In the genomic region with DNA sequence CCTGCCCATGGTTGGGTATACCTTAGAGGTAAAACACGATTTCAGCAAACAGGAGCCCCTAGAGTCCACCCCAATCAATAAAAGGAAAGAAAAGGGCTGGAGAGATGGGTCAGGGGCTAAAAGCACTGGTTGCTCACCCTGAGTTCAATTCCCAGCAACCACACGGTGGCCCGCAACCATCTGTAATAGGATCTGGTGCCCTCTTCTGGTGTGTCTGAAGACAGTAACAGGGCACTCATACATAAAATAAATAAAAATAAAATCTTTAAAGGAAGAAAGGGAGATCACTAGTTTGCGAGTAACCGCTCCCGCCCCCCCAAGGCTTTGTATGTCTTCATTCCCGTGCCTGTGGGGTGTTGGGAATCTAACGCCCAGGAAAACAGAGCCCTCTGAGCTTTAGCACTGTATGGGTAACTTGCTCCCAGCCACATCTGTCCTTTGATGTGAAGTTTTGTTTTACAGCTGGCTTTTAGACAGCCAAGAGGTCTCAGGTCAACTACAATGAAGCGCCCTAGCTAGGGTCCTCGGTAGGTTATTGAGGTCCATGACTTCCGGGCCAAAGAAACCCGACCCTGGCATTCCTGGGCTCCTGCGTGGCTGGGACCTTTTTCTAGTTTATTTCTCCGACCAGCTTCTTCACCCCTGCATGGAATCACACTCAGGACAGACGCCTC, we compare ENCODE assay signal across 8 mouse cellular contexts.
DNase-seq lines count a peak whose midpoint lies in the region; ATAC-seq lines count a peak whose summit lies in the region.

No protein-coding gene starts in this region.

- peak overlapping the region; percentile 41 for H3K4me2 ChIP-seq in liver, embryonic 12.5 days

- H3K27me3 ChIP-seq in liver, embryonic 12.5 days (replicated peaks): no peaks in the 10 kb centered on the region

- peak; percentile 62 for DNase-seq in embryo, embryonic 10 days (ENCODE audit: low spot score)
- DNase-seq in embryo, embryonic 11 days: no peak
- DNase-seq in ovary, postnatal 10 days (ENCODE audit: low spot score): peak; percentile 20
- DNase-seq in ovary, postnatal 36 days (ENCODE audit: low spot score): no peak
- DNase-seq in urinary bladder, postnatal 36 days (ENCODE audit: low spot score in 2 of 2): no peak
- DNase-seq in adrenal gland, adult 18-20 months (ENCODE audit: low spot score in 2 of 2): no peak
- no peak for DNase-seq in gastrocnemius, postnatal 25 days

- no peak overlapping the region for H3K9ac ChIP-seq in liver, embryonic 12.5 days

- 0 out of 2 replicates have a peak overlapping the region, but pooled peaks have one; percentile 16 for H3K4me3 ChIP-seq in liver, embryonic 12.5 days

- H3K9me3 ChIP-seq in liver, embryonic 12.5 days (replicated peaks): no peaks in the 10 kb centered on the region

- no peaks in the 10 kb centered on the region for H3K36me3 ChIP-seq in liver, embryonic 12.5 days

- no peak overlapping the region for H3K27ac ChIP-seq in liver, embryonic 12.5 days

- ATAC-seq in liver, embryonic 12.5 days: no peak

- H3K4me1 ChIP-seq in liver, embryonic 12.5 days: no peaks in the 10 kb centered on the region

- WGBS in liver, embryonic 12.5 days (ENCODE audit: insufficient replicate concordance): 65% methylated on average over 15 of the region's 15 CpGs

Comparison
In these comparisons a context has a peak if more than half of its experiments do, and no peak if none do; other contexts are left out.
1. DNase-seq: peak in embryo, embryonic 10 days (single experiment) and ovary, postnatal 10 days (single experiment); none in embryo, embryonic 11 days (single experiment), ovary, postnatal 36 days (single experiment), urinary bladder, postnatal 36 days (0 of 2), adrenal gland, adult 18-20 months (0 of 2) and gastrocnemius, postnatal 25 days (single experiment).